Mouse (Mus musculus) embryonic fibroblast, embryonic 13.5 days (primary cell): ENCODE data around the gene Cilp2. TPM values are rescaled to one million over a fixed set of nuclear protein-coding genes. Genes with fewer than 3 reads are reported as not detected.

ENCODE experiments used
- H3K27ac ChIP-seq: 2 replicates; pipeline ENCODE4 v1.5.1; 2012; ENCODE audit warnings: low read length, control low read depth, inconsistent platforms; ENCODE audit not compliant: insufficient read depth
- H3K4me1 ChIP-seq: 2 replicates; pipeline ENCODE4 v1.6.1; 2011; ENCODE audit warnings: low read length; ENCODE audit not compliant: control insufficient read depth, insufficient read depth
- H3K4me3 ChIP-seq: 2 replicates; pipeline ENCODE4 v1.5.1; 2011; ENCODE audit warnings: mild to moderate bottlenecking, control low read depth, low read length; ENCODE audit not compliant: insufficient read depth
- CTCF ChIP-seq: IDR thresholded peaks from 2 replicates; pipeline ENCODE4 v1.5.1; 2011; ENCODE audit warnings: mild to moderate bottlenecking, control low read depth, low read length, moderate library complexity, borderline replicate concordance; ENCODE audit not compliant: insufficient read depth
- POLR2A ChIP-seq: IDR thresholded peaks from 2 replicates; pipeline ENCODE4 v1.6.1; 2011; ENCODE audit warnings: low read depth, mild to moderate bottlenecking, control low read depth, low read length, moderate library complexity
- polyA plus RNA-seq: library from polyadenylated mRNA; stranded (reverse); fragments of >200 nt; gene quantifications from 2 replicates; pipeline ENCODE4 v1.2.4, GENCODE M21; 2011; ENCODE audit warnings: low read depth; ENCODE audit not compliant: missing spikeins, insufficient read length

The Cilp2 gene
- polyA plus RNA-seq, 1 experiment: not detected

DNA sequence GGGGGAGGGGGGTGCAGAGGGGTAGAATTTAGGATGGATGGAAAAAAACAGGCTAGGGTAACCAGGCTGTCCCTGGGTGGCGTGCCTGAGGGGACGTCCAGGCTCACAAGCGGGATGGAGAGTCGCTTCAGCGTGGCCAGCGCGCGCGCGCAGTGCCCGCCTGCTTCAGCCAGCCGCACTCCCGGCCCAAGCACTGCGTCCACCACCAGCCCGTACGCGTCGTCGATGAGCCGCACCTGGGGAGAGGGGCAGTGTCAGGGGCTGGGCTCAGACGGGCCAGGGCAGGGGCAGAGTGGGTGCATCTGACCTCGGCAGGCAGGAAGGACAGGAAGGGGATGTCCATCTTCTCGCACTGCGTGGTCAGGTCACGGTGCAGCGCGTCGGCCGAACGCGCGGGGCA lies 1.4 kb upstream of the Cilp2 start:
- Histone ChIP-seq H3K4me1 (no peaks in the 10 kb centered on the region), H3K4me3 (no peak overlapping the region), H3K27ac (no peak overlapping the region)
- no peak for TF ChIP-seq POLR2A
- TF ChIP-seq CTCF: no peak

DNA sequence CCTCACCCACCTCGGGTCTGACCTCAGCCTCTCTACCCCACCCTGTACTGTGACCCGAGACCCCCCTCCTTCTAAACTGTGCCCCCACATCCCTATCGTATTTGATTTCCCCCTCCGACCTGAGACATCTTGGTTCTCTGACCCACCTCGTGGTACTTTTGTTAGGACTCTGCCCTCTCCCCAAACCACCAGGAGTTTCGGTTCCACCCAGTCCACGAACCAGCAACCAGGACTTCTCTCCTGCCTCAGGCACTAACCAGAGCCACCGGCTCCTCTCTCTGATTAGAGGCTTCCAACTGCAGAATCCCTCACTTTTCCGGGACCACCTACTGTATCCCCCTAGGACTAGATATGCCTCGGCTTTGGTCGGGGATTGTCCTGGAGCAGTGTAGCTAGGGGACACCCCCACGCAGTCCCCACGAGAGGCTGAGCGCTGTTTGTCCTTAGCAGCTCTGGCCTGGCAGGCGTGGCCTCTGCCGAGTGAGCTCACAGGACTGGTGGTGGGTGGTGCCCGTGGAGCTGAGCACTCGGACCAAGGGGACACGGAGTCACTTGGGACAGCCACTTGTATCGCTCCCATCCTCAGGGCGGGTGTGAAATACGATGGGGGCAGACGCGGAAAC lies 868 bp upstream of the Cilp2 start:
- H3K4me3 ChIP-seq: no peak overlapping the region
- no peaks in the 10 kb centered on the region for H3K4me1 ChIP-seq
- H3K27ac ChIP-seq: no peak overlapping the region
- TF ChIP-seq CTCF (no peak), POLR2A (no peak)

DNA sequence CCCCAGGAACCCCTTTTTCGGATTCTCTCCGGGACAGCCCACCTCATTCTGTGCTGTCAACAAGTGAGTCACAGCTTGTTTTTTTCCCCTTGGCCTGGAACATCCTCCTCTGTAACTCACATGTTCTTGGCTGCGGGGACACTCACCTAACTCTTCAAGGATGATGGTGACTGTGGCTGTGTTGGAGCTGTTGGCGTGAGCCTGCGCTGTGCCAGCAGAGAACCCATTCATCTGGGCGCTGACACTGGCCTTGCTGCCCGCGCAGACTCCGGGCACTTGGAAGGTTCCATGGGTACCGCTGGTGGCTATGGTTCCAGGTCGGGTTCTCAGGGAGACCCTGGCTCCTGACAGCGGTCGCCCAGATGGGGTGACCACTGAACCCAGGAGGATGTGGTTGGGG lies 3.3 kb downstream of the Cilp2 start:
- TF ChIP-seq CTCF: no peak
- no peak for TF ChIP-seq POLR2A
- Histone ChIP-seq H3K27ac (no peak overlapping the region), H3K4me1 (no peaks in the 10 kb centered on the region), H3K4me3 (no peak overlapping the region)

DNA sequence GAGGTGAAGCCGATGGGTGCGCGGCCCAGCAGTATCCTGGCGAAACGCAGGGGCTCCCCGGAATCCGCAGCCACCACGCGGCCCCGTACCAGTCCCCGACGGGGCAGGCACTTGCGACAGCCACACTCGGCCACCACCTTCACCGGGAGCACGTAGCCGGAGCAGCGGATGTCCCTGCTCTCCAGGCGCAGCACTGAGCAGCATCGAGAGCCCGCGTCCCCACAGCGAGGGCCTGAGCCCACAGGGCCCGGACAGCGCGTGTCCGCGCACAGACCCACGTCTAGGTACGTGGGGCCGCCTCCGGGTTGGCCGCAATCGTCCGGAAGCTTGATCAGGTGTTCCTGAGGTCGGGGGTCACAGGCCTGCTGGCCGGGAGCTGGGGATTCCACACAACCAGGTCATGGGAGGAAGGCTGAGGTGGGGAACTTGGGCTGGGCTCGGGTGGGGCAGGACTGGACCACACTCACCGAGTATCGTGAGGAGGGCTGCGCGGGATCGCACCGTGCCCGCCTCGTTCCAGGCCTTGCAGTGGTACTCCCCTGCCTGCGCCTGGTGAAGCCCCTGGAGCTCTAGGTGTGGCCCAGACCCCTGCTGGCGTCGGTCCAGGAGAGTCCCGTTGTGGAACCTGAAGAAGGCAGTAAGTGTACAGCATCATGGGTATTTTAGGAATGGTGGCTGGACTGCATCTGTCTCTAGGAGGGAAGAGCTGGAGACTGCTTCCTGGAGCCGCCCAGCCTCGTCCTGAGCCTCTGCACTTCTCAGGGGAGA lies 4.5 kb downstream of the Cilp2 start:
- no peak overlapping the region for H3K27ac ChIP-seq
- no peaks in the 10 kb centered on the region for H3K4me1 ChIP-seq
- no peak overlapping the region for H3K4me3 ChIP-seq
- no peak for TF ChIP-seq CTCF

DNA sequence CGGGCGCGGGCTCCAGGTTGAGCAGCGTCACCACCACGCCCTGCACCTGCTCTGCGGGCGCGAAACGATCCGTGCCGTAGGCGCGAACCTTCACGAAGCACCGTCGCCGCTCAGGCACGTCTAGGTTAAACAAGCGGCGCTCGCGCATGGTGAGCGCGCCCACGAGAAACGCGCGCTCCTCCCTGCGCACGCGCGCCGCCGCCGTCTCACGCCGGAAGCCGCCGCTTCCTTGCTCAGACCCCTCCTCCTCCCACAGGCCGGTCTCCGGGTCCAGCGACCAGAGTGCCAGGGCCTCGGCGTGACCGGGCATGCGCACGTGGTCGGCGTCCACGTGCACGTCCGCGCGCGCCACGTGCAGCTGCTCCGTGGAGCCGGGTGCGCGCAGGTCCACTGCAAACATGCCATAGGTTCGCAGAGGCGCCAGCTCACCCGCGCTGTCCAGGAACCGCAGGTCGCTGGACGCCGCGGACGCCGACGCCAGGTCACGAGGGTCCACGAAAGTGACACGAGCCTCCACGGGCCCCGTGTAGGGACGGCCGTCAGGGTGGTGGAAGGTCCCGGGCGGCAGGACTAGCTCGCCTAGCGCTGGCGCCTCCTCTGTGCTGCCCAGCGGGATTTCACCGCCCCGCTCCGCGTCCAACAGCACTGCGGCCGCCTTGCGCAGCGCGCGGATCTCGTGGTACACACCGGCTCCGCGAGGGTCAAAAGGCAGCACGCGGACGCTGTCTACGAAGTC lies 5.3 kb downstream of the Cilp2 start:
- H3K27ac ChIP-seq: no peak overlapping the region
- H3K4me3 ChIP-seq: no peak overlapping the region
- H3K4me1 ChIP-seq: no peaks in the 10 kb centered on the region
- TF ChIP-seq CTCF (no peak), POLR2A (no peak)

DNA sequence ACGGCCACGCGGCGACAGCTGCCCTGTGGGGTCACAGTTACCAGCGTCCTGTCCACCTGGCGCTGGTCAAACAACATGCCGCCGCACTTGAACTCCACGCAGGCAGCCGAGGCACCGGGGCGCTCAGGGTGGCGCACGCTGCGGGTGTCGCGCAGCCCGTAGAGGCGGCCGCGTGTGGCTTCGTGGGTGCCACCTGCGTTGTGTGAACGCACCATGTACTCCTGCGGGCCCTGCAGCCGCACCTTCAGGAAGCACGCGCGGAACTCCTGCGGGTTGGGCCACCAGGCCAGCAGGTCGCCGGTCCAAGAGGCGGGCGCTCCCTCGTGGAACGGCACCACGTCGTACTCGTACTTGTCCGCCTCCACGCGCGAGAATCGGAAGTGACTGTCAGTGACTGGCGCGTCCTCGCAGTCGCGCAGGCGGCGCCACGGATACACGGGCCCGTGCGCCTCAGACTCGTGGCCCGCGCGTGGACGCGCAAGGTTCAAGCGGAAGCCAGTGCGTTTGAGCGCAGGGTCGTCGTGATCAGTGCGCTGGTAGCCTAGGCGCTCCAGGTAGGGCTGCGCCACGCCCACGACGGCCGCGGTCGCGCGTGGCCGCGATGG lies 6.1 kb downstream of the Cilp2 start:
- TF ChIP-seq CTCF (no peak), POLR2A (no peak)
- no peaks in the 10 kb centered on the region for H3K4me1 ChIP-seq
- H3K27ac ChIP-seq: no peak overlapping the region
- H3K4me3 ChIP-seq: no peak overlapping the region

DNA sequence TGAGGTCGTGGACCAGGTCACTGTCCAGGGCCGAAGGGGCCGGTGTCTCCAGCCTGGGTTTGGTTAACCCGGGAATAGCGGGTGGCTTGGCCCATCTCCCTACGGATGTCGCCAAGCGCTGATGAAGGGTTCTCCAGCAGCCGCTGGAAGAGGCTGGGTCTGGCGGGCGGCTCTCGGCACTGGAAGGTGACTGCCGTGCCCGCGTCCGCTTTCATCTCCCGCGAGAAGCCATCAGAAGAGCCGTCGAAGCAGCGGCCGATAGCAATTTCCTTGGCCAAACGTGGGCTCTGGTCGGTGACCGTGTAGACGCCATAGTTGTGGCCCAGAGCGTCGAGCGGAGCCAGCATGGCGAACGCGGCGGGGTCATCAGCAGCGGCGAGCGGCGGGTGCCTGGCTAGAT lies 6.6 kb downstream of the Cilp2 start:
- no peak overlapping the region for H3K4me3 ChIP-seq
- no peak overlapping the region for H3K27ac ChIP-seq
- no peaks in the 10 kb centered on the region for H3K4me1 ChIP-seq
- no peak for TF ChIP-seq POLR2A
- TF ChIP-seq CTCF: no peak

DNA sequence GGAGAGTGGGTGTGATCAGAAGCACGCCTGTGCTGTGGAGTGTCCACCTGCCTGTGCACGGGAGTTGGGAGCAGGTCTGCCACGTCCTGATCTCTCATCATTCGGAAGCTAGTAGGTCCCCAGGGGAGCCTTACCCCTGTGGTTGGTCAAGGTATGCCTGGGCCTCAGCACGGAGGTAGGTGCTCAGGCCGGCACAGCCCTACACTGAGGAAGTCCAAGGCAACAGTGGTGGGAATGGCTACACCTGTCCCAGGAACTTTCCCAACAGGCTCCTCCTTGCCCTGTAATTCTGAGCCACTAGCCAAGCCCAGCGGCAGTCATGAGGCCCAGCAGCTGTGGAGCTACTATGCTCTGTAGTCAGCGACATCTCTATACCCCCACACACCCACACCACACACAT lies 7.8 kb downstream of the Cilp2 start:
- Histone ChIP-seq H3K27ac (no peak overlapping the region), H3K4me3 (no peak overlapping the region), H3K4me1 (no peaks in the 10 kb centered on the region)
- no peak for TF ChIP-seq POLR2A
- no peak for TF ChIP-seq CTCF

DNA sequence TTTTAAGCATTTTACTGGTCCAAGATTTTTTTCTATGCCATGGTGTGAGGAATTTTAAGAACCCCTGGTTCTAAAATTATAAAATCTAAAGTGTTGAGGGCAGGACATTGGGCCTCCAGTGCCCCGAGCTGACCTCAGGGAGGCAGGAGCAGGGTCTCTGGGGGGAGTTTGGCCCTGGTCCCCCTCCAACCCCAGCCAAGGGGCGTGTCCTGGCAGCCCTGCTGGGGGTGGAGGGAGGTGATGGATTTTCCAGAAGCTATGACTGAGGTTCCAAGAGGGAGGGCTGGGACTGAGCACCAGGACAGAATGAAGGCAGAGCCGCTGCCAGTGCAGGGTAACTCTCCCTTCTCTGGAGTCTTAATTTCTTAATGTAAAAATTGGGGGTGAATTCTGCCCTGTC lies 9.5 kb downstream of the Cilp2 start:
- no peak overlapping the region for H3K27ac ChIP-seq
- no peak for TF ChIP-seq CTCF
- TF ChIP-seq POLR2A: no peak
- no peaks in the 10 kb centered on the region for H3K4me1 ChIP-seq
- H3K4me3 ChIP-seq: no peak overlapping the region

DNA sequence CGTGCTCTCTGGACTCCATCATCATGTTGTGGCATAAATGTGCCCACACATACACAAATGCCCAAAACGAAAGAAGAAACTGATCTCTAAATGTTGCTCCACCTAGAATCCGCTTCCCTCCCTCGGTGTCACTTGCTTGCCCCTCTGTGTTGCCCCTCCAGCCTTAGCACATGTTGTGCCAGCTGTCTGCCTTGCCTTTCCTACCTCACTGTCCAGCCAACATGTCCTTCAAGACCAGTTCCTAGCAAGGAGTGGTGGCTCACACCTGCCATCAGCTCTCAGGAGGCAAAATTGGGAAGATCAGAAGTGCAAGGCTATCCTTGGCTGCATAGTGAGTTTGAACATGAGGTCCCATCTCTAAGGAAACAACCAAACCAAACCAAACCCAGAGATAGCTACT lies 10.1 kb downstream of the Cilp2 start:
- H3K4me1 ChIP-seq: no peaks in the 10 kb centered on the region
- no peak overlapping the region for H3K4me3 ChIP-seq
- H3K27ac ChIP-seq: no peak overlapping the region
- TF ChIP-seq POLR2A (no peak), CTCF (no peak)

DNA sequence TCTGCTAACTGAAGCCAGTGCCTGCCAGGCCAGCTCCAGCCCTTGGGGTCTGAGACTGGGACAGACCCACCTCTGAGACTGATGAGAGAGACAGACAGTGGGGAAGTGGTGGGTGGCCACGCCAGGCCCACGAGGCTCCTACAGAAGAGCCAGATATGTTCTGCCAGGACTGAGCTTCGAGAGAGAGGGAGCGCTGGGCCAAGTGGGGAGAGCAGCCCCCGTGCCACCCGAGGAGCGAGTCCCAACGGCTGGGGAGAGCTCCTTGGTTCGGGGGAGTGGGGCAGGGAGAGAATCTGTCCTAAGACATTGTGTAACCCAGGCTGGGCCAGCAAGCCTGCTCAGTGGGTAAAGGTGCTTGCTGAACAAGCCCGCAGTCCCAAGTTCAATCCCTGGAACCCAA lies 10.5 kb downstream of the Cilp2 start:
- TF ChIP-seq POLR2A: no peak
- TF ChIP-seq CTCF: no peak
- H3K27ac ChIP-seq: no peak overlapping the region
- no peaks in the 10 kb centered on the region for H3K4me1 ChIP-seq
- no peak overlapping the region for H3K4me3 ChIP-seq
